Mouse (Mus musculus) ovary, adult 18-20 months (tissue): ENCODE data around the gene Gmpr.

Experiments
- DNase-seq: peaks from one replicate; pipeline ENCODE4 v3.0.0; 2022; ENCODE audit warnings: low spot score, mixed read lengths

The Gmpr gene

DNA sequence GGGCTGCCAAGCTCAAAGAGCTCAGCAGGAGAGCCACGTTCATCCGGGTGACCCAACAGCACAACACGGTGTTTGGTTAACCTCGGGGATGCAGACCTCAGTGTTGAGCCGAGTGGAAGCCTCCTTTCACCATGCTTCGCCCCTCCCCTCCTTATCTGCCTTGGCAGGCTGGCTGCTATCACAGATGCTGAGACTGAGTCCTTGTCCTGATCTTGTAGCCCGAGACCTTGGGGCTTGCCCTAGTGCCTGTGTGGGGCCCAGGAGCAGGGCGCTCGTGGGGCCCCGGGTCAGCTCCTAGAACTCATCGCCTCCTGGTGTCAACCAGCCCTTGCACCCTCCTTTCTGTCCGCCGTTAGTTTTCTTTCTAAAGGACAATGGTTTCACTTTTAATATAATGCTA lies 38.7 kb downstream of the Gmpr start:
- peak; percentile 70 for DNase-seq

DNA sequence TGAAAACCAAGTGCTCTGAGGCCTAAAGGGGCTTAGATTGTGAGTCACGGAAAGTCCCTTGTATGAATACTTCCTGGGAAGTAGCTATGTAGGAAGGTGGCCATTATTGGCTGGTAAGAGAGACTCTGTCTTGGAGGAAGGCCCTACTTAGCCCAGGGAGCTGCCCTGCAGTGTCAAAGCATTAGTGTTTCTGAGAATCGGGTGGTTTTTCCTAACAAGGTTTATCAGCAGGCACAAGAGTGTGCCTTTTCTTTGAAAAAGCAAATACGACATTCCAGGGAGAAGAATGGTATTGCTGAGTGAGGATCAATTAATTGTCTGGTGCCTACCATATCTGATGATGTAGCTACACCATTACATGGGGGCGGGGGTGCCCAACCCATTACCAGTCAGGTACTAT lies 39.7 kb downstream of the Gmpr start:
- DNase-seq = no peak

GRCm38 (mm10) chr13:45547549-45547948 lies 40.3 kb downstream of the Gmpr start:
- no peak for DNase-seq

DNA sequence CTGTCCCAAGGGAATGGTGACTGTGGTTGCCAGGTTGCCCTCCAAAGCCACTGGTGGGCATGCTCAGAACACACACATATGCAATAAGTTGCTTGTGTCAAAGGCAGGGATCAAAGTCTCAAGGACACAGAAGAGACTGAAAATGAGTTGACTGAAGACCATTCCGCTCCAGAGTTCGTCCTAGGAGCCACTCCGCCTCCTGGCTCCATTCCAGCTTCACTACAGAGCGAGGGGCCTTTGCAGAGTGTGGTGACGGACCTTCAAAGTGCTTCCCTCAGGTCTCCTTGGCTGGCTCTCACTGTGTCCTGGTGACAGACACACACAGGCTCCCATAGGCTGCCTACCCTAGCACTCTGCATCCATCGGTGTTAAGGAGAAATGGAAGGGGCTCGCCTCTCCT lies 46.4 kb downstream of the Gmpr start:
- no peak for DNase-seq

- no peak for DNase-seq
Observed at GRCm38 (mm10) chr13:45558367-45558766, 51.1 kb downstream of the Gmpr start.

- DNase-seq = no peak
Observed at GRCm38 (mm10) chr13:45559258-45559657, 52.0 kb downstream of the Gmpr start.

DNA sequence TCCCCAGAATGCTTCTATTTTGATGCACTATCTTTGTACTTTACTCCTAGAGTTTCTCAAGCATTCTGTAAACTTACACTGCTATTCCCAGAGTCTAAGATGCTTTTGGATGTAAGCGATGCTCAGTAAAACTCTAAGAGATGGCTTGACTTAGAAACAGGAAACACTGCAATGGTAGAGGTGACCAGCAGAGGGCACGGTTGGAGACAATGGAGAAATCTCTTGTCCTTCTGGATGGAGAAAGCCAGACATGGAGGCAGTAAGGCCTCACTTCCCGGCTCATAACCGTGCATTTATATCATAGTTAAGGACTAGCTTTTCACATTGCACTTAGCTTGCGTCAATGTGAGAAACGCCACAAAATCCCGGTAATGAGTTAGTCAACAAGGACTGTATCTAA lies 53.3 kb downstream of the Gmpr start:
- no peak for DNase-seq

- no peak for DNase-seq
Observed at GRCm38 (mm10) chr13:45562011-45562410, 54.8 kb downstream of the Gmpr start.

- DNase-seq = no peak
Observed at GRCm38 (mm10) chr13:45564946-45565345, 57.7 kb downstream of the Gmpr start.

DNA sequence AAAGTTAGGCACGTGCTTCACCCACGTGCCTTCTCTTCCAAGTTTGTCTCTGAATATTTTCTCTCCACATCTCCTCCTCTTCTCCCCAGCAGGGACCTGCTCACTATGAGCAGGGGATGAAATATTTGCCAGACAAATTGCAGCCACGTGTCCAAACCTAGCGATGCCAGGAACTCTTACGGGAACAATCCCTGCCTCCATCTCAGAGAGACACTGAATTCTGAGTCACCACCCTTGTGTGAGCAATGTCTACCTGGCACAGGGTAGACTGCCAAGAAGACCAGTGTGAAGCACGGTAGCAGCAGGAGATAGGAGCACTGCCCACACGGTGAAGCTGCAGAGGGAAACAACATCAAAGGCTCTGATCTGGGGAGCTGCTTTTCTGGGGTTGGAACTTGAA lies 62.7 kb downstream of the Gmpr start:
- DNase-seq = no peak

DNA sequence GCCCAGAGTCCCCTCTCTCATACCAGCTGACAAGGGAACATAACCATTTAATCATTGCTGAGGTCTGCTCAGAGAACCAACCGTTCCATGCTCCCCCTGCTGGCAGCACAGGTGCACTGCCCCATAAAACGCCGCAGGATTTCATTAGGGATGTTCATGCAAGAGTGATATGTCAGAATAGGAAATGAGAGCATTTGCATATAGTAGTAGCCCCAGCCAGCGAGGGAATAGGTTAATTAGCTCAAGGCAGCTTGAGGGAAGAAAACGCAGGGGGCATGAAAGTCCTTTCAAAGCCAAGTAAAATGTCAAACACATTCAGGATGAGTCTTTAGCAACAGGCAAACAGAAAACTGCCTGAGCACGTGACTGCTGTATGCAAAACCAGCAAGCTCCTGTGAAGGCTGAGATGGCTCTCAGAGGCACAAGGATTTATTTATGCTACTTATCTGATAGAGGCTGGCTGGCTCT lies 64.6 kb downstream of the Gmpr start:
- peak; percentile 50 for DNase-seq

DNA sequence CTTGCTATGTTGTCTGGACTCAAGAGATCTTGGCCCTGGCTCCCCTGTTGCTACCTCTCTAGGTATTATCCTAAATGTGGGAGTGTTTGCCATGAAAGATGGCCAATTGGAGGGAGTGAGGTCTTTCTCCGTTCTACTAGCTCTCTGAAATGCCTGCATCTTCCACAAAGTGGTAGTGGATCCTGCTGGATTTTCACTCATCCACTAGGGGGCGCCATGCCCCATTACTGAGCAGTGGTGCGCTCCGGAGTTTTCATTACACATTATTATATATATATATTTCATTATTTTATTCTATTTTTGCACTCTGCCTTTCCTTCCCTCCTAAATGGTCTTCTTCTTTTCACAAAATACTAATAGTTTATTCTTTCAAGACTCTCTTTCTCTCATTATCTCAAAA lies 65.5 kb downstream of the Gmpr start:
- no peak for DNase-seq

DNA sequence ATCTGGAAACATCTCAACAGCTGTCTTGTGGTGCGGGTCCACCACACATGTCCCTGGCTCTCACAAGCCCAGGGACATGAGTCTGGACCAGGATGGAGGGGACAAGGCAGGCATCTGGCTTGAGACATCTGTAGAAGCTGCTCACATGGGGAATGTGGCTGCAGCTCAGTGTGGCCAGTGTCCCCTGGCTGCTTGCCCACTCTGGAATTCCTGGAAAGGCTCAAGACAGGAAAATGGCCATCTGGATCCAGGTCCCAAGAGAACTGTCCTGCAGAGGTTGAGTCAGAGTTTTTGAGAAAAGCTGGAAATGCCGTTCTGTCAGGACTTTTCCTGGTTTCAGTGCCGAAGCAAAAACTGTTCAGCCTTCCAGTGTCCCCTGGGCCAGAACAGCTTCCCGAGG lies 68.9 kb downstream of the Gmpr start:
- DNase-seq = no peak

DNA sequence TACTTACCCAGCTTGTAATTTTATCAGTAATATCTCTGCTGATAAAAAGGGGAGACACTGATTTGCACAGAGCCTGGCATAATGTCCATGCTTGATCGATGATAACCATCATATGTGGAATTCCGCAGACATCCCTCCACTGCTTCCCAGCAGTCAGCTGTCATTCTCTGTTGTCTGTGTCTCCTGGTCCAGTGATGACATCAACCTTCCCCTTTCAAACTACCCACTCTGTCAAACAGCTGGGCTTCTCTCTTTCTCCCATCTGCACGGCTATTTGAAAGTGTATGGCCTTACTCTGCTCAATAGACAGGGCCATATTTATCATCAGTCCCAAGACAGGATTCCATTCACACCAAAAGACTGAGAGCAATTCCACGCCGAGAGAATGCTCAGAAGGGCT lies 70.1 kb downstream of the Gmpr start:
- DNase-seq = no peak

DNA sequence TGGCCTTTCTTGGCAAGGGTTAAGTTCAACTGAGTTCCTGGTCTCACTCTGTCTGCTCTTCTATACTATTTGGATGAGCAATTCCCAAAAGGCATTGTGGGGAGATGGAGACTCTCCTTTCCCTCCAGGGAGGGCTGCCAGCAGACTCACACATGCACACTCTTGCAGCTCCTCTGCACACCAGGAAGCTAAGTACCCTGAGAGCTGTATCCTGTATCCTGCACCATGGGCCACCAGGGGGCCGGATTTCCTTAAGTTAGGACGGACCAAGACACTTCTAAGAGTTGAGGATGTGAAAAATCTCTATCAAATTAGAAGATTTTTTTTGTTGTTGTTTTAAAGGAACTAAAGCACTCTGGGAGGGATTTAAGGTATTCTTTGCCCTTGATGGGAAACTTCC lies 70.5 kb downstream of the Gmpr start:
- no peak for DNase-seq

GRCm38 (mm10) chr13:45579751-45580150 lies 72.5 kb downstream of the Gmpr start:
- DNase-seq = no peak

DNA sequence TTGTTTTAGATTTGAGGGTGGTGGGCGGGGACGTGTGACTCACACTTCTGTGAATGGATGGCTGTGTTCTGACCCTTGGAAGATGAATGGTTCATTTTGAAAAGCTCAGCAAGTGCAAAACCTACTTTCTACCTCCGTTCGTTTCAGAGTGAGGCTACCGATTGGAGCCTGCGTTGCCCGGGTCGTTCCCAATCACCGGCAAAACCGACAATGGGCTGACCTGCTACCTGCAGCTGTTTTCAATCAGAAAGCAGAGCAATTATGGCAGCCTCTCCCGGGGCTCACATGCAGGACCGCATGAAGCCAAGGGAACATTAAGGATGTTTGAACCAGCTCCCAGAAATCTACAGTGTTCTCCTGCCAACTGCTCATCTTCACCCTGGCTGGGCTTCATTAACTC lies 75.0 kb downstream of the Gmpr start:
- DNase-seq = no peak

- DNase-seq = no peak
Observed at GRCm38 (mm10) chr13:45583061-45583460, 75.8 kb downstream of the Gmpr start.

GRCm38 (mm10) chr13:45590898-45591297 lies 83.7 kb downstream of the Gmpr start:
- DNase-seq = no peak

DNA sequence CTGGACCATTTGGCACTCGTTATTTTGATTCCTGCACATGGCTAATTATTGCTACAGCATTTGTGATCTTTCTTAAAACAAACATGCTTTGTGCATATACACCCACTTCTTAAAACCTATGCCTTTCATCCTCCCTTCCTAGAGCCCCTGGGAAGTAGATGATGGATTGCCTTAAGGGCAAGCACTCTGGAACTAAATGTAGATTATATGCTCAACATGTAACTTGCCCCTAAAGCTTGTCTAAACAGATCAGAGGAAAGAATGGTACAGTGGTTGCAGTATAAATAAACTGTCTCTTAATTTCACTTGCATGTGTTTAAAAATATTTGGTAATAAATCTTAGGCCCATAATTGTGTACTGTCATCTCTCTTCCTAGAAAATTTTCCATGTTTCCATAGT lies 86.7 kb downstream of the Gmpr start:
- no peak for DNase-seq

- DNase-seq = no peak
Observed at GRCm38 (mm10) chr13:45595416-45595815, 88.2 kb downstream of the Gmpr start.

GRCm38 (mm10) chr13:45599831-45600230 lies 92.6 kb downstream of the Gmpr start:
- DNase-seq = no peak

- DNase-seq = no peak
Observed at GRCm38 (mm10) chr13:45600443-45600842, 93.2 kb downstream of the Gmpr start.
